Mouse (Mus musculus) E14TG2a.4 (cell line): Measurements from ENCODE around the gene Chrm5.

ENCODE experiments used
- CTCF ChIP-seq: conservative IDR thresholded peaks from 2 replicates; pipeline ENCODE4 v1.5.1; 2014; ENCODE audit warnings: low read length
- NANOG ChIP-seq: IDR thresholded peaks from 2 replicates; pipeline ENCODE4 v1.6.1; 2014; ENCODE audit warnings: borderline replicate concordance, low read length, mixed read lengths
- POU5F1 ChIP-seq: IDR thresholded peaks from 2 replicates; pipeline ENCODE4 v1.6.1; 2014; ENCODE audit warnings: low read length, borderline replicate concordance

DNA sequence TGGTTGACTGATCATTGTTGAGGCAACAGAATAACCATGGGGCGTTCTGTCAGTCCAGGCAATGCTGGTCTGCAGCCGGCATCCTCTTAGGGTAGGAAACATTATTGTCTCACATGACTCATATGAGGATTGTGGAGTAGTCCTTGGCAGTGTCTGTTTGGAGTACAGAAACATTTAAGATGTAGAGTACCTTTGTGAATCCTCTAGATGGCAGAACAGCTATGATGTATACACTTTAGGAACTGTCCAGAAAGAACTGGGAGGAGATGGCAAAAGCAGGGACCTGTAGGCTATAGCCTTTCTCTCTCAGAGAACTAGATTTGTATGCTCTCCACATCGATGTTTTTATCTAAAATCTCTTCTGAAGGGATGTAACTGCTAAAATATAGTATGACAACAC, 46.4 kb upstream of the Chrm5 start:
- TF ChIP-seq CTCF, result no peak
- no peak for TF ChIP-seq POU5F1
- TF ChIP-seq NANOG, result no peak
